Mouse (Mus musculus) forebrain, embryonic 12.5 days (tissue): ENCODE results near the gene Nhs. TPM values are rescaled to one million over a fixed set of nuclear protein-coding genes. Genes with fewer than 3 reads are reported as not detected.
"Not testable (repeated sequence)": the region's sequence is repeated elsewhere in the genome, so short reads cannot be mapped to it uniquely, and the experiment has no call there.

ENCODE experiments used
- ATAC-seq: fragments of 200-750 bp; cut with Nextera tagmentation; 2 replicates; pipeline ENCODE4 v1.8.0; 2017; ENCODE audit warnings: moderate TSS enrichment; ENCODE audit not compliant: low FRiP score
- H3K27ac ChIP-seq: fragments of 300-500 bp; sonication (generic); 2 replicates; pipeline ENCODE4 v1.5.1; 2016; ENCODE audit warnings: mild to moderate bottlenecking
- H3K27me3 ChIP-seq: fragments of 300-500 bp; sonication (generic); 2 replicates; pipeline ENCODE4 v1.6.1; 2016; ENCODE audit warnings: mild to moderate bottlenecking
- H3K36me3 ChIP-seq: fragments of 300-500 bp; sonication (generic); replicated peaks from 2 replicates; pipeline ENCODE4 v1.6.1; 2016; ENCODE audit warnings: mild to moderate bottlenecking
- H3K4me1 ChIP-seq: fragments of 300-500 bp; sonication (generic); 2 replicates; pipeline ENCODE4 v1.6.1; 2016
- H3K4me2 ChIP-seq: fragments of 300-500 bp; sonication (generic); 2 replicates; pipeline ENCODE4 v1.6.1; 2016; ENCODE audit warnings: mild to moderate bottlenecking, moderate library complexity
- H3K4me3 ChIP-seq: fragments of 300-500 bp; sonication (generic); replicated peaks from 2 replicates; pipeline ENCODE4 v1.5.1; 2016; ENCODE audit warnings: mild to moderate bottlenecking
- H3K9ac ChIP-seq: fragments of 300-500 bp; sonication (generic); 2 replicates; pipeline ENCODE4 v1.6.1; 2016; ENCODE audit warnings: mild to moderate bottlenecking
- H3K9me3 ChIP-seq: fragments of 300-500 bp; sonication (generic); 2 replicates; pipeline ENCODE4 v1.6.1; 2016
- WGBS: fragments of 180-500 bp; shearing (Covaris S2); methylation state at CpG from one replicate; pipeline ENCODE4 v1.1.7; 2016; 5-methylcytosine and 5-hydroxymethylcytosine counted together
- polyA plus RNA-seq: library from polyadenylated mRNA; unstranded; fragments of >200 nt; fragmentation: Nextera tagmentation; extraction: Ambion mirVana; gene quantifications from 2 replicates; pipeline ENCODE4 v1.2.1, GENCODE M21; 2016

Gene Nhs
- polyA plus RNA-seq, 1 experiment from 2014 or later = 3.2 TPM

- Histone ChIP-seq H3K4me2 (no peak overlapping the region), H3K4me3 (no peak overlapping the region), H3K36me3 (no peaks in the 10 kb centered on the region), H3K27me3 (peaks cover 61% of the 10 kb centered on the region), H3K9ac (no peak overlapping the region), H3K4me1 (peaks cover 2% of the 10 kb centered on the region; the same call in 1 of the 2 replicates), H3K27ac (no peak overlapping the region), H3K9me3 (no peaks in the 10 kb centered on the region)
- WGBS = 78% methylated on average over 4 of the region's 4 CpGs
- no peak for ATAC-seq
Measured at GRCm38 (mm10) chrX:161909963-161910362, 249.6 kb downstream of the Nhs start.

GRCm38 (mm10) chrX:161908652-161909403, 250.7 kb downstream of the Nhs start:
- H3K36me3 ChIP-seq = no peaks in the 10 kb centered on the region
- peak overlapping the region; percentile 42 for H3K4me3 ChIP-seq
- peak overlapping the region; percentile 70 for H3K4me2 ChIP-seq
- ATAC-seq = peak; percentile 76
- H3K27ac ChIP-seq = no peak overlapping the region
- H3K9ac ChIP-seq = peak overlapping the region; percentile 36; the same call in 1 of the 2 replicates
- 26% methylated on average over 48 of the region's 48 CpGs for WGBS
- no peaks in the 10 kb centered on the region for H3K9me3 ChIP-seq
- H3K4me1 ChIP-seq = peaks cover 2% of the 10 kb centered on the region; the same call in 1 of the 2 replicates
- peaks cover 58% of the 10 kb centered on the region for H3K27me3 ChIP-seq

GRCm38 (mm10) chrX:161907595-161908592, 251.6 kb downstream of the Nhs start:
- Histone ChIP-seq H3K27me3 (peaks cover 58% of the 10 kb centered on the region), H3K4me1 (peaks cover 2% of the 10 kb centered on the region; the same call in 1 of the 2 replicates), H3K27ac (no peak overlapping the region), H3K36me3 (no peaks in the 10 kb centered on the region), H3K9me3 (no peaks in the 10 kb centered on the region), H3K4me3 (peak overlapping the region; percentile 42), H3K9ac (peak overlapping the region; percentile 36), H3K4me2 (peak overlapping the region; percentile 70)
- peak; percentile 61 for ATAC-seq
- 23% methylated on average over 53 of the region's 53 CpGs for WGBS

GRCm38 (mm10) chrX:161894442-161894841, 265.1 kb downstream of the Nhs start:
- H3K27ac ChIP-seq = no peak overlapping the region
- H3K9me3 ChIP-seq = no peaks in the 10 kb centered on the region
- H3K4me2 ChIP-seq = no peak overlapping the region
- H3K9ac ChIP-seq = no peak overlapping the region
- H3K4me1 ChIP-seq = no peaks in the 10 kb centered on the region
- H3K36me3 ChIP-seq = no peaks in the 10 kb centered on the region
- peaks cover 31% of the 10 kb centered on the region for H3K27me3 ChIP-seq
- no peak for ATAC-seq
- WGBS = 72% methylated on average over 2 of the region's 2 CpGs
- no peak overlapping the region for H3K4me3 ChIP-seq

- 94% methylated on average over 3 of the region's 3 CpGs for WGBS
- no peaks in the 10 kb centered on the region for H3K9me3 ChIP-seq
- H3K27ac ChIP-seq = no peak overlapping the region
- H3K4me2 ChIP-seq = no peak overlapping the region
- H3K36me3 ChIP-seq = no peaks in the 10 kb centered on the region
- no peak overlapping the region for H3K9ac ChIP-seq
- no peaks in the 10 kb centered on the region for H3K4me1 ChIP-seq
- no peak for ATAC-seq
- H3K27me3 ChIP-seq = peaks cover 17% of the 10 kb centered on the region; the same call in 1 of the 2 replicates
- no peak overlapping the region for H3K4me3 ChIP-seq
Measured at GRCm38 (mm10) chrX:161883661-161884060, 275.9 kb downstream of the Nhs start.

- Histone ChIP-seq H3K27ac (no peak overlapping the region), H3K4me3 (no peak overlapping the region), H3K9me3 (no peaks in the 10 kb centered on the region), H3K4me2 (no peak overlapping the region), H3K9ac (no peak overlapping the region), H3K4me1 (no peaks in the 10 kb centered on the region), H3K27me3 (peaks cover 22% of the 10 kb centered on the region), H3K36me3 (no peaks in the 10 kb centered on the region)
- 70% methylated on average over 1 of the region's 1 CpGs for WGBS
- 0 out of 2 replicates have a peak, but pooled peaks have one; percentile 14 for ATAC-seq
Measured at GRCm38 (mm10) chrX:161877123-161877522, 282.4 kb downstream of the Nhs start.

- H3K9ac ChIP-seq = no peak overlapping the region
- H3K27ac ChIP-seq = no peak overlapping the region
- H3K4me3 ChIP-seq = no peak overlapping the region
- no peak for ATAC-seq
- peaks cover 21% of the 10 kb centered on the region for H3K27me3 ChIP-seq
- no peak overlapping the region for H3K4me2 ChIP-seq
- no peaks in the 10 kb centered on the region for H3K4me1 ChIP-seq
- no peaks in the 10 kb centered on the region for H3K9me3 ChIP-seq
- no peaks in the 10 kb centered on the region; the same call in 1 of the 2 replicates for H3K36me3 ChIP-seq
Measured at GRCm38 (mm10) chrX:161873511-161873910, 286.0 kb downstream of the Nhs start.

- peaks cover 16% of the 10 kb centered on the region for H3K27me3 ChIP-seq
- ATAC-seq = no peak
- WGBS = 89% methylated on average over 7 of the region's 7 CpGs
Measured at GRCm38 (mm10) chrX:161871306-161871705, 288.2 kb downstream of the Nhs start.

GRCm38 (mm10) chrX:161855630-161856029, 303.9 kb downstream of the Nhs start:
- no peaks in the 10 kb centered on the region for H3K9me3 ChIP-seq
- H3K27ac ChIP-seq = no peak overlapping the region
- H3K4me3 ChIP-seq = no peak overlapping the region
- 76% methylated on average over 2 of the region's 2 CpGs for WGBS
- H3K4me2 ChIP-seq = no peak overlapping the region
- peaks cover 28% of the 10 kb centered on the region for H3K27me3 ChIP-seq
- H3K9ac ChIP-seq = no peak overlapping the region
- ATAC-seq = no peak
- no peaks in the 10 kb centered on the region for H3K4me1 ChIP-seq
- no peaks in the 10 kb centered on the region for H3K36me3 ChIP-seq

More at GRCm38 (mm10) chrX:161871306-161871705, 288.2 kb downstream of the Nhs start:
- Histone ChIP-seq H3K36me3 (no peaks in the 10 kb centered on the region; the same call in 1 of the 2 replicates), H3K4me1 (no peaks in the 10 kb centered on the region), H3K4me2 (no peak overlapping the region), H3K27ac (no peak overlapping the region), H3K4me3 (no peak overlapping the region), H3K9me3 (no peaks in the 10 kb centered on the region), H3K9ac (no peak overlapping the region)

GRCm38 (mm10) chrX:161853626-161854312, 305.8 kb downstream of the Nhs start:
- no peaks in the 10 kb centered on the region for H3K9me3 ChIP-seq
- no peak overlapping the region for H3K9ac ChIP-seq
- 77% methylated on average over 4 of the region's 4 CpGs for WGBS
- H3K4me2 ChIP-seq = no peak overlapping the region
- no peaks in the 10 kb centered on the region for H3K36me3 ChIP-seq
- H3K4me3 ChIP-seq = no peak overlapping the region
- no peak for ATAC-seq
- peaks cover 23% of the 10 kb centered on the region for H3K27me3 ChIP-seq
- no peak overlapping the region for H3K27ac ChIP-seq
- no peaks in the 10 kb centered on the region for H3K4me1 ChIP-seq

- not testable (repeated sequence) for H3K36me3 ChIP-seq, H3K4me2 ChIP-seq, ATAC-seq, H3K27ac ChIP-seq, H3K4me3 ChIP-seq, H3K9ac ChIP-seq, H3K4me1 ChIP-seq, H3K9me3 ChIP-seq
- peaks cover 10% of the 10 kb centered on the region for H3K27me3 ChIP-seq
- WGBS = 19% methylated on average over 2 of the region's 2 CpGs
Measured at GRCm38 (mm10) chrX:161826186-161826585, 333.3 kb downstream of the Nhs start.

GRCm38 (mm10) chrX:161790182-161790581, 369.3 kb downstream of the Nhs start:
- H3K27me3 ChIP-seq = peaks cover 36% of the 10 kb centered on the region
- ATAC-seq = no peak

More at GRCm38 (mm10) chrX:161790182-161790581, 369.3 kb downstream of the Nhs start:
- no peak overlapping the region for H3K27ac ChIP-seq
- H3K9ac ChIP-seq = no peak overlapping the region
- H3K36me3 ChIP-seq = no peaks in the 10 kb centered on the region
- no peaks in the 10 kb centered on the region for H3K9me3 ChIP-seq
- H3K4me3 ChIP-seq = no peak overlapping the region
- 25% methylated on average over 6 of the region's 6 CpGs for WGBS
- 0 out of 2 replicates have a peak, but pooled peaks cover 3% of the 10 kb centered on the region for H3K4me1 ChIP-seq
- no peak overlapping the region for H3K4me2 ChIP-seq
